Mouse (Mus musculus) CH12.LX (cell line): ENCODE results near the gene Gsdmc4. TPM values are rescaled to one million over a fixed set of nuclear protein-coding genes. Genes with fewer than 3 reads are reported as not detected.
"Not testable (repeated sequence)": the region's sequence is repeated elsewhere in the genome, so short reads cannot be mapped to it uniquely, and the experiment has no call there.

Experiments
- DNase-seq: peaks from one replicate; pipeline ENCODE4 v3.0.0-alpha.2; 2013; ENCODE audit errors: extremely low read depth
- H3K27ac ChIP-seq: 2 replicates; pipeline ENCODE4 v1.5.1; 2012; ENCODE audit warnings: low read depth, mild to moderate bottlenecking, control low read depth, moderate library complexity; ENCODE audit not compliant: insufficient read depth
- H3K27me3 ChIP-seq: replicated peaks from 2 replicates; pipeline ENCODE3; 2012; ENCODE audit warnings: inconsistent platforms
- H3K36me3 ChIP-seq, 2 experiments: replicated peaks in 1 of 2; 2 replicates each; pipeline versions ENCODE3 to v1.6.1; 2012; ENCODE audit warnings: inconsistent platforms in 1 of 2, low read length in 1 of 2, mild to moderate bottlenecking in 1 of 2, mixed read lengths in 1 of 2, moderate library complexity in 1 of 2; ENCODE audit not compliant: control insufficient read depth in 1 of 2, insufficient read depth in 1 of 2
- H3K4me1 ChIP-seq, 2 experiments: 2 replicates each; pipeline ENCODE4 v1.6.1; 2012; ENCODE audit warnings: inconsistent platforms in 1 of 2, moderate library complexity in 1 of 2; ENCODE audit not compliant: insufficient read depth in 2 of 2, control insufficient read depth in 1 of 2
- H3K4me2 ChIP-seq: 2 replicates; pipeline ENCODE4 v1.6.1; 2012; ENCODE audit warnings: low read depth, mild to moderate bottlenecking, control low read depth; ENCODE audit not compliant: poor library complexity, insufficient read depth, severe bottlenecking
- H3K4me3 ChIP-seq, 3 experiments: fragments of 150-350 bp in 1 of 3; sonication (generic) in 1 of 3; replicated peaks in 1 of 3; 2 replicates each; pipeline versions ENCODE3 to v1.5.1; 2011 to 2012; ENCODE audit warnings: low read depth in 2 of 3, low read length in 2 of 3, mild to moderate bottlenecking in 2 of 3, moderate library complexity in 2 of 3, control low read depth in 1 of 3, improper control_type of control experiment in 1 of 3, inconsistent platforms in 1 of 3, mixed read lengths in 1 of 3; ENCODE audit not compliant: poor library complexity in 1 of 3
- H3K79me2 ChIP-seq: replicated peaks from 2 replicates; pipeline ENCODE4 v1.6.1; 2012; ENCODE audit warnings: mild to moderate bottlenecking, moderate library complexity; ENCODE audit not compliant: control insufficient read depth, poor library complexity, insufficient read depth, severe bottlenecking; ENCODE audit errors: extremely low read depth
- H3K9ac ChIP-seq: 2 replicates; pipeline ENCODE4 v1.6.1; 2012; ENCODE audit warnings: low read depth, mild to moderate bottlenecking, control low read depth, moderate library complexity; ENCODE audit not compliant: insufficient read depth
- H3K9me3 ChIP-seq: replicated peaks from 2 replicates; pipeline ENCODE3; 2012; ENCODE audit warnings: low read length, inconsistent platforms, mixed read lengths
- CTCF ChIP-seq, 2 experiments: IDR thresholded peaks in 1 of 2; conservative IDR thresholded peaks in 1 of 2; 2 replicates each; pipeline ENCODE4 v1.5.1; 2011 to 2012; ENCODE audit warnings: low read depth in 2 of 2, low read length in 2 of 2, improper control_type of control experiment in 1 of 2, inconsistent platforms in 1 of 2, mild to moderate bottlenecking in 1 of 2, moderate library complexity in 1 of 2
- RAD21 ChIP-seq: IDR thresholded peaks from 2 replicates; pipeline ENCODE4 v1.6.1; 2011; ENCODE audit warnings: low read depth, mild to moderate bottlenecking, low read length, improper control_type of control experiment, moderate library complexity
- SMC3 ChIP-seq: IDR thresholded peaks from 2 replicates; pipeline ENCODE4 v1.6.1; 2011; ENCODE audit warnings: low read depth, low read length, improper control_type of control experiment
- dilution Hi-C: fragments of 300-500 bp; cut with MboI; formaldehyde crosslinking; loops from 2 replicates; pipeline ENCODE4 v1.14.3; 2020; ENCODE audit warnings: low sequenced_read_pairs; ENCODE audit not compliant: extremely low pct_unique_long_range_greater_than_20kb, extremely low pct_ligation_motif_present
- in situ Hi-C: fragments of 300-500 bp; cut with MboI; formaldehyde crosslinking; loops from 3 replicates; pipeline ENCODE4 v1.14.3; 2019; ENCODE audit warnings: low sequenced_read_pairs, low pct_ligation_motif_present, low pct_unique_long_range_greater_than_20kb, mixed read lengths
- polyA plus RNA-seq: library from polyadenylated mRNA; unstranded; fragments of >175 nt; gene quantifications from 2 replicates; pipeline ENCODE4 v1.2.1, GENCODE M21; 2012; ENCODE audit warnings: low read depth; ENCODE audit not compliant: insufficient read length
- total RNA-seq, 2 experiments: library from RNA; depleted of rRNA; stranded (reverse); fragments of 300-350 nt in 1 of 2; fragments of >200 nt in 1 of 2; gene quantifications; 2 replicates each; pipeline ENCODE4 v1.2.3; 2012 to 2014

Gsdmc4 gene
- total and polyA plus RNA-seq, 3 experiments: 0.11 TPM; not detected in 1

GRCm38 (mm10) chr15:63861965-63862364 lies 50.1 kb downstream of the Gsdmc4 start:
- DNase-seq: peak; percentile 37
- H3K36me3 ChIP-seq, in situ Hi-C loops, dilution Hi-C loops, H3K9me3 ChIP-seq, H3K9ac ChIP-seq, H3K79me2 ChIP-seq, H3K4me3 ChIP-seq, H3K4me2 ChIP-seq, H3K4me1 ChIP-seq, H3K27me3 ChIP-seq, H3K27ac ChIP-seq: not testable (repeated sequence)
- TF ChIP-seq CTCF (conservative IDR thresholded peaks at IDR 0.05 in 1 of 2, IDR thresholded peaks at IDR 0.05 in 1 of 2; ENCODE audit: low read depth in 2 of 2, low read length in 2 of 2) (peak; percentile 56 to 73), RAD21 (peak; percentile 41), SMC3 (peak; percentile 20; the same call in 1 of the 2 replicates)

Other genes with a start within 250 kb of the Gsdmc4 start
- not detected in 2 replicates for gene Gsdmc2, start 67.1 kb downstream of the Gsdmc4 start, total RNA-seq (2012; rRNA removed)
- gene Gsdmc2, start 67.1 kb downstream of the Gsdmc4 start, total RNA-seq (2014; rRNA removed): not detected in 2 replicates
- gene Gsdmc2, start 67.1 kb downstream of the Gsdmc4 start, polyA plus RNA-seq: not detected in 2 replicates
- gene Gsdmc3, start 33.7 kb downstream of the Gsdmc4 start, total RNA-seq (2012; rRNA removed): not detected in 2 replicates
- gene Gsdmc3, start 33.7 kb downstream of the Gsdmc4 start, total RNA-seq (2014; rRNA removed): 0.09 TPM in 1 of 2 replicates, not detected in the other
- 0.18 TPM in 1 of 2 replicates, not detected in the other for gene Gsdmc3, start 33.7 kb downstream of the Gsdmc4 start, polyA plus RNA-seq
- gene Fam49b, start 148.2 kb upstream of the Gsdmc4 start, total RNA-seq (2012; rRNA removed): 85.0 and 113 TPM in 2 replicates
- 546 and 568 TPM in 2 replicates for gene Fam49b, start 148.2 kb upstream of the Gsdmc4 start, total RNA-seq (2014; rRNA removed)
- 266 and 329 TPM in 2 replicates for gene Fam49b, start 148.2 kb upstream of the Gsdmc4 start, polyA plus RNA-seq